Mouse (Mus musculus): ENCODE data around the gene Rbm10.

DNA sequence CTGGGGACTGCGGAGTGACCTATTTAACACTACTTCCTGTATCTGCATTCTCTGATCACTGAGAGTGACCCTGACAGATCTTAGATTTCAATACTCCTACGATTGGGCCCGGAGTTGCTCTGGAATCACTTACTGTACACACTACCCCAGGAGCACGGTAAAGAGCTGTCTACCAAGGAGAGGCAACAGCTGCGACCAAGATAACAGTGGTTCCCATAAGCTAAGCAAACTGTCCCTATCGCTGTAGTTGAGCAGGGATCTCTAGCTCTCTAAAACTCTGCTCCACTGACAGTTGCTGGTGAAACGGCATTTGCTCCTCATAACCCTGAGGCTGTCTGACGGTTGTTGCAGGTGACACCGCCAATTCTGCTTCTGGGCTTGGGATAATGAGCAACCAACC, 44.6 kb upstream of the Rbm10 start:
- TF ChIP-seq POLR2A (IDR thresholded peaks at IDR 0.05; ENCODE audit: low read depth, low read length) (no peak), CTCF (IDR thresholded peaks at IDR 0.05; ENCODE audit: extremely low read depth, insufficient read depth, insufficient read length, insufficient replicate concordance) (no peak)

Measured in spleen, adult 2 months (tissue).